10 mouse cellular contexts compared by ENCODE assay signal in the genomic region with DNA sequence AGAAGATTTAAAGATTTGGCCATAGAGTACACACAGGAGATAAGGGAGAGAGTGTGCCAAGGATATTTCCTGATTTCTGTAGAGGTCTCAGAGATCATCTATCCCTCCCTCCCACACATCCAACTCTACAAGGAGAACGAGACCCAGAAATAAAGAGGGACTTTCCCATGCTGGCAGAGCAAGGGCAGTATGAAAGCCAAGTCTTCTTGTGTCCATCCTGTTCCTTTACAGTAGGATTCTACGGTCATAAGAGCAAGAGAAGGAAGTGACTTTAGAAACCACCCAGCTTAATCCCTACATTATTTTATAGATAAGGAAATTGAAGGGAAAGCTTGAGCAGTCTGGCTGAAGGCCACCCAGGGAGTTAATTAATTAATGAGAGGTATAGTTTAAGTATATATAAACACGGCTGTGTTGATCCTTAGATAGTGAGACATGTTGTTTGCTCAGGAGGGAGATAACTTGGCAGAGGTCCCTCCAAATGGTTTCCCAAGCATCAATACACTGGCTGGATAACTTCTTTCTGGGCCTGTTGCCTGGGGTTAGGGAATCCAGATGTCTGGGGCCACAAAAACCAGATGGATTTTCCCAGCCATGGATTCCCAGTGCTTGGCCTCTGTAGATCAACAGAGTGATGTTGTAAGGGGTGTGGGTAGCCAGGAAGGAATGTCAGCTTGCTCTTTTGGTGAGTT. TPM values are rescaled to one million over a fixed set of nuclear protein-coding genes. Genes with fewer than 3 reads are reported as not detected.
A peak's percentile ranks its signal among the peaks of the same experiment; 100 is the strongest.
DNase-seq lines count a peak whose midpoint lies in the region; ATAC-seq and TF ChIP-seq lines count a peak whose summit lies in the region.
"Had no signal": no experiment of that assay in that cellular context is flagged by ENCODE, and none has a peak within 500 bp of the region (broad histone marks: within the 10 kb centered on the region; RNA-seq: fewer than 3 reads in every experiment).

No protein-coding gene starts in this region.

- peak; percentile 9 for DNase-seq in brain, embryonic 14.5 days (ENCODE audit: low read depth)
- peak; percentile 51 for DNase-seq in embryonic facial prominence, embryonic 11.5 days (ENCODE audit: low spot score)
- no peak for DNase-seq in cerebellum, adult 18-20 months
- no peak for DNase-seq in left cerebral cortex, adult 2 months (ENCODE audit: extremely low spot score in 1 of 2, low spot score in 2 of 2)
- DNase-seq: cerebellum, adult 11 months had no signal

- 59% methylated on average over 3 of the region's 3 CpGs for WGBS in embryonic facial prominence, embryonic 11.5 days
- WGBS in heart, embryonic 16.5 days, result 25% methylated on average over 3 of the region's 3 CpGs
- 10% methylated on average over 3 of the region's 3 CpGs for WGBS in lung, embryonic 15.5 days
- WGBS in forebrain, embryonic 13.5 days, result 69% methylated on average over 3 of the region's 3 CpGs

- H3K27me3 ChIP-seq in embryonic facial prominence, embryonic 11.5 days (ENCODE audit: control insufficient read depth, insufficient read depth, low read length), result no peaks in the 10 kb centered on the region
- no peaks in the 10 kb centered on the region for H3K27me3 ChIP-seq in heart, embryonic 16.5 days (ENCODE audit: control insufficient read depth, insufficient read depth, low read length)
- H3K27me3 ChIP-seq in lung, embryonic 15.5 days, result no peaks in the 10 kb centered on the region
- H3K27me3 ChIP-seq in forebrain, embryonic 13.5 days, result no peaks in the 10 kb centered on the region

- H3K4me2 ChIP-seq in embryonic facial prominence, embryonic 11.5 days (ENCODE audit: low read depth, low read length), result no peak overlapping the region
- H3K4me2 ChIP-seq in heart, embryonic 16.5 days (ENCODE audit: low read depth, low read length), result no peak overlapping the region
- no peak overlapping the region for H3K4me2 ChIP-seq in lung, embryonic 15.5 days
- H3K4me2 ChIP-seq in forebrain, embryonic 13.5 days, result no peak overlapping the region

- no peak for TF ChIP-seq POLR2A in brain, embryonic 14.5 days (IDR thresholded peaks at IDR 0.05; ENCODE audit: borderline replicate concordance, extremely low read depth, insufficient read depth, insufficient read length, poor library complexity, severe bottlenecking)

- no peak for ATAC-seq in embryonic facial prominence, embryonic 11.5 days (replicated peaks; ENCODE audit: insufficient number of reproducible peaks, low FRiP score, low TSS enrichment, low read depth)
- ATAC-seq in heart, embryonic 16.5 days (replicated peaks; ENCODE audit: extremely low read depth, insufficient read depth, low FRiP score), result peak; percentile 55
- peak; percentile 89 for ATAC-seq in lung, embryonic 15.5 days (ENCODE audit: borderline replicate concordance, extremely low read depth, low FRiP score, low TSS enrichment)
- ATAC-seq in CD4-positive, CD25-positive, alpha-beta regulatory T cell, adult 4 months, result no peak
- no peak for ATAC-seq in forebrain, embryonic 13.5 days

- intact Hi-C loops in left cerebral cortex, adult 2 months (cut with DNase I), result no loop called here

- no peaks in the 10 kb centered on the region for H3K4me1 ChIP-seq in embryonic facial prominence, embryonic 11.5 days (ENCODE audit: control insufficient read depth, insufficient read depth, low read length)
- H3K4me1 ChIP-seq in heart, embryonic 16.5 days (ENCODE audit: control insufficient read depth, insufficient read depth, low read length), result peaks cover 5% of the 10 kb centered on the region; the same call in 1 of the 2 replicates
- H3K4me1 ChIP-seq in lung, embryonic 15.5 days, result peaks cover 22% of the 10 kb centered on the region
- H3K4me1 ChIP-seq in forebrain, embryonic 13.5 days, result no peaks in the 10 kb centered on the region
- H3K4me1 ChIP-seq: midbrain, embryonic 10.5 days had no signal

- no peaks in the 10 kb centered on the region for H3K36me3 ChIP-seq in embryonic facial prominence, embryonic 11.5 days (replicated peaks; ENCODE audit: control insufficient read depth, insufficient read depth, low read depth, low read length)
- H3K36me3 ChIP-seq in heart, embryonic 16.5 days (ENCODE audit: control insufficient read depth, insufficient read depth), result no peaks in the 10 kb centered on the region
- H3K36me3 ChIP-seq in lung, embryonic 15.5 days, result no peaks in the 10 kb centered on the region
- no peaks in the 10 kb centered on the region for H3K36me3 ChIP-seq in forebrain, embryonic 13.5 days (ENCODE audit: poor library complexity, severe bottlenecking)
- H3K36me3 ChIP-seq: midbrain, embryonic 10.5 days had no signal

- no peak for TF ChIP-seq CTCF in brain, embryonic 14.5 days (IDR thresholded peaks at IDR 0.05; ENCODE audit: borderline replicate concordance, extremely low read depth, insufficient read depth, insufficient read length)
- no peak for TF ChIP-seq CTCF in left cerebral cortex, adult 2 months (IDR thresholded peaks at IDR 0.05)

- H3K27ac ChIP-seq in embryonic facial prominence, embryonic 11.5 days (replicated peaks; ENCODE audit: low read depth, low read length), result no peak overlapping the region
- peak overlapping the region; percentile 50 for H3K27ac ChIP-seq in heart, embryonic 16.5 days (ENCODE audit: low read length)
- peak overlapping the region; percentile 68 for H3K27ac ChIP-seq in lung, embryonic 15.5 days
- H3K27ac ChIP-seq in forebrain, embryonic 13.5 days, result no peak overlapping the region
- no peak overlapping the region for H3K27ac ChIP-seq in left cerebral cortex, adult 2 months
- H3K27ac ChIP-seq: midbrain, embryonic 10.5 days had no signal

- no peak overlapping the region for H3K4me3 ChIP-seq in embryonic facial prominence, embryonic 11.5 days (ENCODE audit: low read depth, low read length)
- H3K4me3 ChIP-seq in heart, embryonic 16.5 days (ENCODE audit: low read length), result no peak overlapping the region
- no peak overlapping the region for H3K4me3 ChIP-seq in lung, embryonic 15.5 days
- no peak overlapping the region for H3K4me3 ChIP-seq in forebrain, embryonic 13.5 days
- no peak overlapping the region for H3K4me3 ChIP-seq in left cerebral cortex, adult 2 months
- H3K4me3 ChIP-seq: midbrain, embryonic 10.5 days had no signal

- H3K9ac ChIP-seq in embryonic facial prominence, embryonic 11.5 days (replicated peaks; ENCODE audit: low read length), result no peak overlapping the region
- H3K9ac ChIP-seq in heart, embryonic 16.5 days (ENCODE audit: low read length), result no peak overlapping the region
- H3K9ac ChIP-seq in lung, embryonic 15.5 days, result no peak overlapping the region
- H3K9ac ChIP-seq in forebrain, embryonic 13.5 days, result no peak overlapping the region

- H3K9me3 ChIP-seq in embryonic facial prominence, embryonic 11.5 days (replicated peaks; ENCODE audit: control insufficient read depth, low read length), result no peaks in the 10 kb centered on the region
- H3K9me3 ChIP-seq in heart, embryonic 16.5 days (replicated peaks; ENCODE audit: control insufficient read depth, low read length), result no peaks in the 10 kb centered on the region
- no peaks in the 10 kb centered on the region for H3K9me3 ChIP-seq in lung, embryonic 15.5 days
- no peaks in the 10 kb centered on the region for H3K9me3 ChIP-seq in forebrain, embryonic 13.5 days (replicated peaks)
- H3K9me3 ChIP-seq: midbrain, embryonic 10.5 days had no signal

RNA-seq across cellular contexts. Expression of a gene that starts 24.8 kb away (rescaled TPM):
- polyA plus RNA-seq in brain, embryonic 14.5 days (2012; rRNA removed), result 16.6 and 20.2 TPM in 2 replicates
- polyA plus RNA-seq in embryonic facial prominence, embryonic 11.5 days (2014; fragmentation: Nextera tagmentation; extraction: Ambion mirVana), result 1.0 and 1.4 TPM in 2 replicates
- polyA plus RNA-seq in heart, embryonic 16.5 days (2015; fragmentation: Nextera tagmentation; extraction: Ambion mirVana), result 0.33 and 0.49 TPM in 2 replicates
- 0.29 and 0.35 TPM in 2 replicates for polyA plus RNA-seq in lung, embryonic 15.5 days (2015; fragmentation: Nextera tagmentation; extraction: Ambion mirVana)
- polyA plus RNA-seq in CD4-positive, CD25-positive, alpha-beta regulatory T cell, adult 4 months (2017; shearing (Covaris generic)), result not detected
- polyA plus RNA-seq in forebrain, embryonic 13.5 days (2015; fragmentation: Nextera tagmentation; extraction: Ambion mirVana), result 4.5 and 6.2 TPM in 2 replicates
- 10 to 100 TPM; 32.8 to 36.5 TPM for total RNA-seq in left cerebral cortex, adult 2 months (2021)

RNA-seq across cellular contexts. Expression of a gene that starts 36.2 kb away (rescaled TPM):
- 17.7 and 24.8 TPM in 2 replicates for polyA plus RNA-seq in brain, embryonic 14.5 days (2012; rRNA removed)
- 35.6 and 41.0 TPM in 2 replicates for polyA plus RNA-seq in embryonic facial prominence, embryonic 11.5 days (2014; fragmentation: Nextera tagmentation; extraction: Ambion mirVana)
- polyA plus RNA-seq in heart, embryonic 16.5 days (2015; fragmentation: Nextera tagmentation; extraction: Ambion mirVana), result 42.9 and 53.3 TPM in 2 replicates
- polyA plus RNA-seq in lung, embryonic 15.5 days (2015; fragmentation: Nextera tagmentation; extraction: Ambion mirVana), result 181 and 184 TPM in 2 replicates
- not detected for polyA plus RNA-seq in CD4-positive, CD25-positive, alpha-beta regulatory T cell, adult 4 months (2017; shearing (Covaris generic))
- polyA plus RNA-seq in forebrain, embryonic 13.5 days (2015; fragmentation: Nextera tagmentation; extraction: Ambion mirVana), result 20.0 and 21.7 TPM in 2 replicates
- under 1 TPM; 0.30 to 0.38 TPM for total RNA-seq in left cerebral cortex, adult 2 months (2021)

Comparison
In these comparisons a context has a peak if more than half of its experiments do, and no peak if none do; other contexts are left out.
1. DNase-seq: peak in brain, embryonic 14.5 days (single experiment) and embryonic facial prominence, embryonic 11.5 days (single experiment); none in cerebellum, adult 18-20 months (0 of 2) and left cerebral cortex, adult 2 months (0 of 2).
2. ATAC-seq: peak in heart, embryonic 16.5 days (single experiment) and lung, embryonic 15.5 days (single experiment); none in embryonic facial prominence, embryonic 11.5 days (single experiment), CD4-positive, CD25-positive, alpha-beta regulatory T cell, adult 4 months (single experiment) and forebrain, embryonic 13.5 days (single experiment).
3. H3K27ac ChIP-seq: peak in heart, embryonic 16.5 days (single experiment) and lung, embryonic 15.5 days (single experiment); none in embryonic facial prominence, embryonic 11.5 days (single experiment), forebrain, embryonic 13.5 days (single experiment) and left cerebral cortex, adult 2 months (single experiment).
4. RNA of a gene that starts 36.2 kb away (polyA plus RNA-seq): 181 to 184 TPM in lung, embryonic 15.5 days, 42.9 to 53.3 TPM in heart, embryonic 16.5 days, 35.6 to 41.0 TPM in embryonic facial prominence, embryonic 11.5 days, 17.7 to 24.8 TPM in brain, embryonic 14.5 days and 20.0 to 21.7 TPM in forebrain, embryonic 13.5 days; not detected in CD4-positive, CD25-positive, alpha-beta regulatory T cell, adult 4 months; every median in the first group is over 10 times any median in the second.